Mouse (Mus musculus): ENCODE measurements around the gene Apoc3. TPM values are rescaled to one million over a fixed set of nuclear protein-coding genes. Genes with fewer than 3 reads are reported as not detected.
A peak's percentile ranks its signal among the peaks of the same experiment; 100 is the strongest.

The Apoc3 gene
- total RNA-seq, 1 experiment from 2014 or later, result not detected

GRCm38 (mm10) chr9:46206834-46207500 is 28.5 kb downstream of the Apoc3 start:
- ATAC-seq (ENCODE audit: extremely low read depth, insufficient number of reproducible peaks, low FRiP score, poor library complexity, severe bottlenecking), result no peak

- ATAC-seq (ENCODE audit: extremely low read depth, insufficient number of reproducible peaks, low FRiP score, poor library complexity, severe bottlenecking), result no peak
Measured at GRCm38 (mm10) chr9:46199609-46200008, 35.8 kb downstream of the Apoc3 start.

GRCm38 (mm10) chr9:46198936-46199335 is 36.5 kb downstream of the Apoc3 start:
- ATAC-seq (ENCODE audit: extremely low read depth, insufficient number of reproducible peaks, low FRiP score, poor library complexity, severe bottlenecking), result no peak

GRCm38 (mm10) chr9:46198461-46198860 is 37.0 kb downstream of the Apoc3 start:
- ATAC-seq (ENCODE audit: extremely low read depth, insufficient number of reproducible peaks, low FRiP score, poor library complexity, severe bottlenecking), result no peak

GRCm38 (mm10) chr9:46196699-46197169 is 38.7 kb downstream of the Apoc3 start:
- ATAC-seq (ENCODE audit: extremely low read depth, insufficient number of reproducible peaks, low FRiP score, poor library complexity, severe bottlenecking), result no peak

GRCm38 (mm10) chr9:46194809-46195208 is 40.6 kb downstream of the Apoc3 start:
- ATAC-seq (ENCODE audit: extremely low read depth, insufficient number of reproducible peaks, low FRiP score, poor library complexity, severe bottlenecking), result no peak

- ATAC-seq (ENCODE audit: extremely low read depth, insufficient number of reproducible peaks, low FRiP score, poor library complexity, severe bottlenecking), result no peak
Measured at GRCm38 (mm10) chr9:46192642-46193041, 42.8 kb downstream of the Apoc3 start.

- ATAC-seq (ENCODE audit: extremely low read depth, insufficient number of reproducible peaks, low FRiP score, poor library complexity, severe bottlenecking), result 0 out of 2 replicates have a peak, but pooled peaks have one; percentile 36
Measured at GRCm38 (mm10) chr9:46191644-46192043, 43.8 kb downstream of the Apoc3 start.

GRCm38 (mm10) chr9:46191234-46191633 is 44.2 kb downstream of the Apoc3 start:
- ATAC-seq (ENCODE audit: extremely low read depth, insufficient number of reproducible peaks, low FRiP score, poor library complexity, severe bottlenecking), result no peak

- ATAC-seq (ENCODE audit: extremely low read depth, insufficient number of reproducible peaks, low FRiP score, poor library complexity, severe bottlenecking), result no peak
Measured at GRCm38 (mm10) chr9:46189381-46189780, 46.1 kb downstream of the Apoc3 start.

- ATAC-seq (ENCODE audit: extremely low read depth, insufficient number of reproducible peaks, low FRiP score, poor library complexity, severe bottlenecking), result no peak
Measured at GRCm38 (mm10) chr9:46188956-46189355, 46.5 kb downstream of the Apoc3 start.

- no peak for ATAC-seq (ENCODE audit: extremely low read depth, insufficient number of reproducible peaks, low FRiP score, poor library complexity, severe bottlenecking)
Measured at GRCm38 (mm10) chr9:46188370-46188769, 47.1 kb downstream of the Apoc3 start.

- no peak for ATAC-seq (ENCODE audit: extremely low read depth, insufficient number of reproducible peaks, low FRiP score, poor library complexity, severe bottlenecking)
Measured at GRCm38 (mm10) chr9:46186387-46186786, 49.0 kb downstream of the Apoc3 start.

GRCm38 (mm10) chr9:46185191-46185590 is 50.2 kb downstream of the Apoc3 start:
- ATAC-seq (ENCODE audit: extremely low read depth, insufficient number of reproducible peaks, low FRiP score, poor library complexity, severe bottlenecking), result 0 out of 2 replicates have a peak, but pooled peaks have one; percentile 44

GRCm38 (mm10) chr9:46184542-46184941 is 50.9 kb downstream of the Apoc3 start:
- ATAC-seq (ENCODE audit: extremely low read depth, insufficient number of reproducible peaks, low FRiP score, poor library complexity, severe bottlenecking), result no peak

Other genes with a start within 250 kb of the Apoc3 start
- 66.4 and 75.7 TPM in 2 replicates for gene Pafah1b2, start 222.9 kb downstream of the Apoc3 start, total RNA-seq (2017)
- 34.0 and 34.7 TPM in 2 replicates for gene Sik3, start 222.8 kb downstream of the Apoc3 start, total RNA-seq (2017)
- 0.70 TPM in 1 of 2 replicates, not detected in the other for gene Apoa1, start 7.1 kb downstream of the Apoc3 start, total RNA-seq (2017)
- not detected in 2 replicates for gene Apoa4, start 5.1 kb upstream of the Apoc3 start, total RNA-seq (2017)
- not detected in 2 replicates for gene Apoa5, start 33.0 kb upstream of the Apoc3 start, total RNA-seq (2017)
- gene Zpr1, start 37.4 kb upstream of the Apoc3 start, total RNA-seq (2017), result 37.8 and 49.3 TPM in 2 replicates
- gene Bud13, start 47.4 kb upstream of the Apoc3 start, total RNA-seq (2017), result 20.0 and 28.2 TPM in 2 replicates
- gene 4931429L15Rik, start 84.3 kb upstream of the Apoc3 start, total RNA-seq (2017), result not detected in 2 replicates